Mouse (Mus musculus) right cerebral cortex, postnatal 14 days (tissue): ENCODE results near the gene Swap70.
"Not testable (repeated sequence)": the region's sequence is repeated elsewhere in the genome, so short reads cannot be mapped to it uniquely, and the experiment has no call there.

ENCODE experiments used
- DNase-seq: peaks from one replicate; pipeline ENCODE4 v3.0.0; 2022

Swap70 gene

GRCm38 (mm10) chr7:110221586-110222481, at the start of gene Swap70:
Gene Swap70, plus strand, starts transcription at chr7:110221711.
- DNase-seq: peak; percentile 75

GRCm38 (mm10) chr7:110179208-110179607, 42.3 kb upstream of the Swap70 start:
- DNase-seq: no peak

GRCm38 (mm10) chr7:110180613-110181012, 40.9 kb upstream of the Swap70 start:
- no peak for DNase-seq

GRCm38 (mm10) chr7:110181446-110181845, 40.1 kb upstream of the Swap70 start:
- DNase-seq: no peak

- DNase-seq: no peak
Observed at GRCm38 (mm10) chr7:110184608-110185007, 36.9 kb upstream of the Swap70 start.

GRCm38 (mm10) chr7:110189951-110190350, 31.6 kb upstream of the Swap70 start:
- DNase-seq: no peak

GRCm38 (mm10) chr7:110193186-110193585, 28.3 kb upstream of the Swap70 start:
- no peak for DNase-seq

- no peak for DNase-seq
Observed at GRCm38 (mm10) chr7:110197176-110197575, 24.3 kb upstream of the Swap70 start.

- no peak for DNase-seq
Observed at GRCm38 (mm10) chr7:110201933-110202332, 19.6 kb upstream of the Swap70 start.

- no peak for DNase-seq
Observed at GRCm38 (mm10) chr7:110204208-110204607, 17.3 kb upstream of the Swap70 start.

- DNase-seq: no peak
Observed at GRCm38 (mm10) chr7:110208341-110208740, 13.2 kb upstream of the Swap70 start.

GRCm38 (mm10) chr7:110209422-110209821, 12.1 kb upstream of the Swap70 start:
- DNase-seq: no peak

- DNase-seq: no peak
Observed at GRCm38 (mm10) chr7:110211025-110211424, 10.5 kb upstream of the Swap70 start.

GRCm38 (mm10) chr7:110214882-110215281, 6.6 kb upstream of the Swap70 start:
- DNase-seq: no peak

GRCm38 (mm10) chr7:110221051-110221585, 393 bp upstream of the Swap70 start:
- DNase-seq: no peak

GRCm38 (mm10) chr7:110222583-110223182, 1.2 kb downstream of the Swap70 start:
- DNase-seq: no peak

- no peak for DNase-seq
Observed at GRCm38 (mm10) chr7:110223727-110224510, 2.4 kb downstream of the Swap70 start.

- no peak for DNase-seq
Observed at GRCm38 (mm10) chr7:110226484-110226883, 5.0 kb downstream of the Swap70 start.

- no peak for DNase-seq
Observed at GRCm38 (mm10) chr7:110229967-110230366, 8.5 kb downstream of the Swap70 start.

GRCm38 (mm10) chr7:110231127-110231526, 9.6 kb downstream of the Swap70 start:
- not testable (repeated sequence) for DNase-seq

GRCm38 (mm10) chr7:110236085-110236484, 14.6 kb downstream of the Swap70 start:
- no peak for DNase-seq

- no peak for DNase-seq
Observed at GRCm38 (mm10) chr7:110237451-110237836, 15.9 kb downstream of the Swap70 start.

- no peak for DNase-seq
Observed at GRCm38 (mm10) chr7:110237837-110238451, 16.4 kb downstream of the Swap70 start.
